In genomic region chr9:120281147-120281546, GRCm38 (mm10) we compare ENCODE assay signal across 19 mouse cellular contexts. TPM values are rescaled to one million over a fixed set of nuclear protein-coding genes. Genes with fewer than 3 reads are reported as not detected.
DNase-seq lines count a peak whose midpoint lies in the region; ATAC-seq lines count a peak whose summit lies in the region.
"Had no signal": no experiment of that assay in that cellular context is flagged by ENCODE, and none has a peak within 500 bp of the region (broad histone marks: within the 10 kb centered on the region; RNA-seq: fewer than 3 reads in every experiment).

No protein-coding gene starts in this region.

- H3K4me2 ChIP-seq in heart, embryonic 12.5 days, result no peak overlapping the region
- H3K4me2 ChIP-seq: embryonic facial prominence, embryonic 13.5 days; heart, embryonic 13.5 days; hindbrain, embryonic 15.5 days; liver, embryonic 11.5 days; neural tube, embryonic 15.5 days had no signal

- intact Hi-C loops in left cerebral cortex, postnatal 4 days (cut with DNase I), result no loop called here
- intact Hi-C loops in left cerebral cortex, postnatal 14 days (cut with DNase I), result loop anchor here (5.0 kb wide), 1 partner anchor 54 kb away; no protein-coding TSS in a partner anchor

- no peak overlapping the region for H3K4me3 ChIP-seq in heart, embryonic 12.5 days
- H3K4me3 ChIP-seq: embryonic facial prominence, embryonic 13.5 days; heart, embryonic 13.5 days; hindbrain, embryonic 15.5 days; midbrain, embryonic 10.5 days; neural tube, embryonic 15.5 days had no signal

- no peak overlapping the region for H3K9ac ChIP-seq in heart, embryonic 12.5 days
- H3K9ac ChIP-seq: embryonic facial prominence, embryonic 13.5 days; heart, embryonic 13.5 days; hindbrain, embryonic 15.5 days; neural tube, embryonic 15.5 days had no signal

- no peak overlapping the region for H3K27ac ChIP-seq in heart, embryonic 12.5 days (ENCODE audit: poor library complexity, severe bottlenecking)
- H3K27ac ChIP-seq: embryonic facial prominence, embryonic 13.5 days; heart, embryonic 13.5 days; hindbrain, embryonic 15.5 days; midbrain, embryonic 10.5 days; neural tube, embryonic 15.5 days had no signal

- no peaks in the 10 kb centered on the region for H3K9me3 ChIP-seq in heart, embryonic 12.5 days (replicated peaks)
- H3K9me3 ChIP-seq: hindbrain, embryonic 15.5 days; midbrain, embryonic 10.5 days; neural tube, embryonic 15.5 days had no signal

- ATAC-seq in heart, embryonic 12.5 days (ENCODE audit: insufficient number of reproducible peaks, low FRiP score), result no peak
- ATAC-seq: intestine, embryonic 16.5 days had no signal

- peak; percentile 33 for DNase-seq in left cerebral cortex, adult 11 months (ENCODE audit: low spot score)
- DNase-seq in left cerebral cortex, postnatal 4 days, result no peak
- peak; percentile 45 to 78 for DNase-seq in frontal cortex, postnatal 36 days (ENCODE audit: low spot score in 2 of 2)
- peak; percentile 63 to 78 for DNase-seq in left cerebral cortex, postnatal 14 days (ENCODE audit: low spot score in 2 of 2)
- peak; percentile 82 for DNase-seq in telencephalon, adult 2 months (ENCODE audit: low read depth, low spot score)
- no peak for DNase-seq in thymus, postnatal 4 days
- DNase-seq: adrenal gland, postnatal 14 days; heart, postnatal 36 days; lung, adult 2 months; lung, postnatal 36 days had no signal

- H3K36me3 ChIP-seq in heart, embryonic 12.5 days, result no peaks in the 10 kb centered on the region
- H3K36me3 ChIP-seq: embryonic facial prominence, embryonic 13.5 days; heart, embryonic 13.5 days; hindbrain, embryonic 15.5 days; midbrain, embryonic 10.5 days; neural tube, embryonic 15.5 days had no signal

- no peaks in the 10 kb centered on the region for H3K27me3 ChIP-seq in heart, embryonic 12.5 days (replicated peaks)
- H3K27me3 ChIP-seq: hindbrain, embryonic 15.5 days; neural tube, embryonic 15.5 days had no signal

- WGBS in heart, embryonic 12.5 days, result 83% methylated on average over 12 of the region's 12 CpGs

- H3K4me1 ChIP-seq in heart, embryonic 12.5 days (replicated peaks), result no peaks in the 10 kb centered on the region
- H3K4me1 ChIP-seq: embryonic facial prominence, embryonic 13.5 days; heart, embryonic 13.5 days; hindbrain, embryonic 15.5 days; midbrain, embryonic 10.5 days; neural tube, embryonic 15.5 days had no signal

RNA-seq across cellular contexts. Expression of gene Myrip, which starts 20.2 kb away (rescaled TPM):
- total RNA-seq in left cerebral cortex, postnatal 4 days (2021), result 10 to 100 TPM; 24.7 to 25.2 TPM
- 10 to 100 TPM; 79.0 to 97.4 TPM for total RNA-seq in left cerebral cortex, postnatal 14 days (2021)
- 0.95 and 1.1 TPM in 2 replicates for polyA plus RNA-seq in heart, embryonic 12.5 days (2016; fragmentation: Nextera tagmentation; extraction: Ambion mirVana)
- polyA plus RNA-seq: C2C12 had no signal

Comparison
In these comparisons a context has a peak if more than half of its experiments do, and no peak if none do; other contexts are left out.
1. DNase-seq: peak in left cerebral cortex, adult 11 months (single experiment), frontal cortex, postnatal 36 days (2 of 2), left cerebral cortex, postnatal 14 days (2 of 2) and telencephalon, adult 2 months (single experiment); none in left cerebral cortex, postnatal 4 days (single experiment) and thymus, postnatal 4 days (single experiment).